Mouse (Mus musculus) midbrain, embryonic 11.5 days (tissue): ENCODE results near the gene Bcas3. TPM values are rescaled to one million over a fixed set of nuclear protein-coding genes. Genes with fewer than 3 reads are reported as not detected.
"Not testable (repeated sequence)": the region's sequence is repeated elsewhere in the genome, so short reads cannot be mapped to it uniquely, and the experiment has no call there.

ENCODE experiments used
- ATAC-seq: fragments of 200-750 bp; cut with Nextera tagmentation; 2 replicates; pipeline ENCODE4 v1.8.0; 2017; ENCODE audit warnings: moderate TSS enrichment, moderate library complexity; ENCODE audit not compliant: low FRiP score
- DNase-seq: peaks from one replicate; pipeline ENCODE4 v3.0.0; 2015; ENCODE audit warnings: low spot score; ENCODE audit errors: missing footprints
- H3K27ac ChIP-seq: fragments of 300-500 bp; sonication (generic); 2 replicates; pipeline ENCODE4 v1.5.1; 2014; ENCODE audit warnings: low read depth, low read length
- H3K27me3 ChIP-seq: fragments of 300-500 bp; sonication (generic); 2 replicates; pipeline ENCODE4 v1.6.1; 2014; ENCODE audit warnings: mild to moderate bottlenecking, low read length, moderate library complexity, mixed read lengths; ENCODE audit not compliant: control insufficient read depth, insufficient read depth
- H3K36me3 ChIP-seq: fragments of 300-500 bp; sonication (generic); 2 replicates; pipeline ENCODE4 v1.6.1; 2014; ENCODE audit warnings: mild to moderate bottlenecking, low read length, moderate library complexity, mixed read lengths; ENCODE audit not compliant: control insufficient read depth, insufficient read depth
- H3K4me1 ChIP-seq: fragments of 300-500 bp; sonication (generic); 2 replicates; pipeline ENCODE4 v1.6.1; 2014; ENCODE audit warnings: low read length; ENCODE audit not compliant: control insufficient read depth, insufficient read depth
- H3K4me2 ChIP-seq: fragments of 300-500 bp; sonication (generic); 2 replicates; pipeline ENCODE4 v1.6.1; 2014; ENCODE audit warnings: mild to moderate bottlenecking, moderate library complexity
- H3K4me3 ChIP-seq: fragments of 300-500 bp; sonication (generic); 2 replicates; pipeline ENCODE4 v1.5.1; 2014; ENCODE audit warnings: low read depth, low read length
- H3K9ac ChIP-seq: fragments of 300-500 bp; sonication (generic); 2 replicates; pipeline ENCODE4 v1.6.1; 2014; ENCODE audit warnings: low read length
- H3K9me3 ChIP-seq: fragments of 300-500 bp; sonication (generic); 2 replicates; pipeline ENCODE4 v1.6.1; 2016; ENCODE audit warnings: low read length; ENCODE audit not compliant: control insufficient read depth
- WGBS: fragments of 180-500 bp; shearing (Covaris S2); extraction: QIAGEN DNeasy Blood & Tissue Kit; methylation state at CpG from one replicate; pipeline ENCODE4 v1.1.7; 2014; 5-methylcytosine and 5-hydroxymethylcytosine counted together
- polyA plus RNA-seq: library from polyadenylated mRNA; unstranded; fragments of >200 nt; fragmentation: Nextera tagmentation; extraction: Ambion mirVana; gene quantifications from 2 replicates; pipeline ENCODE4 v1.2.1, GENCODE M21; 2014

Gene Bcas3
- polyA plus RNA-seq, 1 experiment from 2014 or later = 30.2 TPM

DNA sequence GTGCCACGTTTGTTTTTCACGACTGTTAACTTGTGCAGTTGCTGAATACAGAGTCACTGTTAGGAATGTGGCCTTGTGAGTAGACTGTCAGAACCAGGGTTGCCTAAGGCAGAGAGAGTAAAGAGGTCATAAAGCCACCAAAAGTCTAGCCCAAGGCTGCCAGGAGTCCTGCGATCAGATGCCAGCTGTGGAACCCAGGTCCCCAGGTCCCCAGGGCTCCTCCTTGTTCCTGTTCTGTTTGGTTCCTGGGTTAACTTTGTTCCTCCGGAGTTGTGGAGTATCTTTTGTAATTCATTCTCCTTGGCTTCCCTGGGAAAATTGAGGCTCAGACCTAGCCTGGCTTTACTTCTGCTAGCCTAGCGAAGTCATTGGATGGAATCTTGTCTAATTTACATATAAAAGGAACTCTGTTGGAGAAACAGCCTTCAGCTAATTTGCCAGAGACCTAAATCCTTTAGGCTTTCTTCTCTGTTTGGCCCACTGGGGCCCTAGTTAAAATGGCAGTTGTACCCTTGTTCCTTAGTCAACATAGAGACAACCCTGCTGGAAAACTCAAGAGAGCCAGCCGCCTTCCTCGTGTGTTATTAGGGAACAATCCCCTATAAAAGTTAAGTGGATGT, 361.5 kb downstream of the Bcas3 start:
- no peak overlapping the region for H3K27ac ChIP-seq
- H3K4me3 ChIP-seq = no peak overlapping the region
- no peaks in the 10 kb centered on the region for H3K36me3 ChIP-seq
- DNase-seq = peak; percentile 94
- H3K9me3 ChIP-seq = no peaks in the 10 kb centered on the region
- H3K4me2 ChIP-seq = peak overlapping the region; percentile 0; the same call in 1 of the 2 replicates
- peaks cover 18% of the 10 kb centered on the region for H3K4me1 ChIP-seq
- ATAC-seq = peak; percentile 46
- no peak overlapping the region for H3K9ac ChIP-seq
- peaks cover 41% of the 10 kb centered on the region for H3K27me3 ChIP-seq
- 4% methylated on average over 7 of the region's 7 CpGs for WGBS

DNA sequence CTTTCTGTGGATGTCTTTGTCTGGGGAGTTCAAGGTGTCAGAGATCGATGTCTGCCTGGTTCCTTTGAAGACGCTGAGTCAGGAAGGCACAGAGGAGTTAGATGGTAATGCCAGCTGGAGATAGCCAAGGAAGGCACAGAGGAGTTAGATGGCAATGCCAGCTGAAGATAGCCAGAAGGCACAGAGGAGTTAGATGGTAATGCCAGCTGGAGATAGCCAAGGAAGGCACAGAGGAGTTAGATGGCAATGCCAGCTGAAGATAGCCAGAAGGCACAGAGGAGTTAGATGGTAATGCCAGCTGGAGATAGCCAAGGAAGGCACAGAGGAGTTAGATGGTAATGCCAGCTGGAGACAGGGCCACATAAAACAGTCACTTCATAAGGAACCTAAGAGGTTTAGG, 363.8 kb downstream of the Bcas3 start:
- H3K9ac ChIP-seq, H3K27ac ChIP-seq, DNase-seq, H3K4me3 ChIP-seq, H3K36me3 ChIP-seq, ATAC-seq, H3K9me3 ChIP-seq, H3K4me2 ChIP-seq: not testable (repeated sequence)
- WGBS = 92% methylated on average over 2 of the region's 2 CpGs
- peaks cover 39% of the 10 kb centered on the region for H3K27me3 ChIP-seq
- H3K4me1 ChIP-seq = peaks cover 18% of the 10 kb centered on the region

DNA sequence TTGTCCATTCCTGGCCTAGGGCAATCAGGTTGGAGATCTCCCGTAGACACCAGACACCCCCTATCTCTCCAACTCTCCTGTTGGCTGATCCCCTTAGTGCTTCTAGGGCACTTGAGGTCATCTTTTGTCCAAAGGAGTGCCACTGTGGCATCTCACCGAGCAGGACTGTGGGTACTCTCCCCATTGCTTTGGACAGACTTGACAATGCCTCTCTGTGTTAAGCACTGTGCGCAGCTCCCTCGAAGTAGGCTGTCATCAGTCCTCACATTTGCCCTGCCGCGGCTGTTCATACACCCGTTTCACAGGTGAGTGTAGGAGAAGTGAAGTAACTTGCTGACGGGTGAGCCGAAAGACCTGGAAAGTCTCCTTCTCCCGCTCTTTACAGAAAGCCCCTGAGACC, 366.1 kb downstream of the Bcas3 start:
- 89% methylated on average over 10 of the region's 10 CpGs for WGBS
- H3K27ac ChIP-seq = no peak overlapping the region
- DNase-seq = no peak
- H3K4me1 ChIP-seq = peaks cover 10% of the 10 kb centered on the region
- H3K9ac ChIP-seq = no peak overlapping the region
- H3K27me3 ChIP-seq = peaks cover 29% of the 10 kb centered on the region
- H3K36me3 ChIP-seq = no peaks in the 10 kb centered on the region
- no peak for ATAC-seq
- H3K4me2 ChIP-seq = no peak overlapping the region
- no peaks in the 10 kb centered on the region for H3K9me3 ChIP-seq
- no peak overlapping the region for H3K4me3 ChIP-seq

DNA sequence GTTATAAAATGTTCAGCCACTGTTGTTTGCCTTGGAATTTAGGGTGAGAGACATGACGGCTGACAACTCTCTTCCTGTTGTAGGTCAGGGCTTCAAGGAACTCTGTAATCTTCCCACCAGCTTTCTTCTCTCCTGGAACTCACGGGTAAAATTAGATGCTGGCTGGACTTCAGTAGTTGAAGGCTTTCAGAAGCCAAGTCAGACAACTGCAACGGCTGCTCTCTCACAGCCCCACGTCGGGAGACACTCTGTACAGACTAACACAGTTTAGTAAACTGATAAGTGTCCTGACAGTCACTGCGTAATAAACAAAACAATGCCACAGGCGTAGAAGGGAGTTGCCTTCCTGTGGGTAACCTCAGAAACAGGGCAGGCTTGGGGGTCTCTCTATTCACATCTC, 366.8 kb downstream of the Bcas3 start:
- Histone ChIP-seq H3K4me3 (no peak overlapping the region), H3K9me3 (no peaks in the 10 kb centered on the region), H3K4me2 (no peak overlapping the region), H3K27me3 (peaks cover 29% of the 10 kb centered on the region), H3K36me3 (no peaks in the 10 kb centered on the region), H3K4me1 (peaks cover 3% of the 10 kb centered on the region), H3K27ac (no peak overlapping the region), H3K9ac (no peak overlapping the region)
- DNase-seq = peak; percentile 82
- 62% methylated on average over 7 of the region's 7 CpGs for WGBS
- no peak for ATAC-seq

DNA sequence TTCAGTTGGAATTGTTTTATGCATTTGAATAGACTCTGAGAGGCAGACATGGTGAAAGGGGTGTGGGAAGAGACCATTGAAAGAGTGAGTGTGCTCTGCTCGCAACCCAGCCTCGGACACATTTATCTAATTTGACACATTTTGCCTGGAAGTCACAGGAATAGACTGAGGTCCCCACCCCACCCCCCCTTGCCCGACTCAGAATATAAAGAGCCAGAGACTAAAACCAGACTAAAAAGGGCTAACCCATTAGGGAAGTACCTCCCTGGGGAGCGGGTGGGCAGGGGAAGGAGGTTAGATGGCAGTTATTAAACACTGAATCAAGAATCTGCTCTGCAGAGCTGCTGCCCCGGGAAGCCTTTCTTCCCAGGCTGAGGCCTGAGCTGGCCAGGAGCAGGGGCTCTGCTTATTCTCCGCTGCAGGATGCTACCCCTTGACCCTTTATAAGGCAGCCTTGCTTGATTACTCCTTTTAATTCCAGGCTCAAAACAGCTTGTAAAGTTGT, 367.4 kb downstream of the Bcas3 start:
- WGBS = 31% methylated on average over 6 of the region's 6 CpGs
- Histone ChIP-seq H3K9ac (no peak overlapping the region), H3K27ac (no peak overlapping the region), H3K4me1 (no peaks in the 10 kb centered on the region), H3K4me2 (no peak overlapping the region), H3K36me3 (no peaks in the 10 kb centered on the region), H3K27me3 (peaks cover 29% of the 10 kb centered on the region), H3K9me3 (no peaks in the 10 kb centered on the region), H3K4me3 (no peak overlapping the region)
- ATAC-seq (no peak), DNase-seq (peak; percentile 83)

DNA sequence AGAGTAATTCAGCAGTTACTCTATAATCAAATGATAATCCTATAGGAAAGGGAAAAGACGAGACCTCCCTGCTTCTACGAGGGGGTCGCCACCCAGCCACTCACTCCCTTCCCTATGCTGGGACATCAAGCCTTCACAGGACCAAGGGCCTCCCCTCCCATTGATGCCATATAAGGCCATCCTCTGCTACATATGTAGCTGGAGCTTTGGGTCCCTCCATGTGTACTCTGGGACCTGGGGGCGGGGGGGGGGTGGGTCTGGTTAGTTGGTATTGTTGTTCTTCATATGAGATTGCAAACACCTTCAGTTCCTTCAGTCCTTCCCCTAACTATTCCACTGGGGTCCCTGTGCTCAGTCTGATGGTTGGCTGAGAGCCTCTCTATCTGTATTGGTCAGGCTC, 369.0 kb downstream of the Bcas3 start:
- ATAC-seq (no peak), DNase-seq (peak; percentile 12)
- H3K4me1 ChIP-seq = no peaks in the 10 kb centered on the region
- peaks cover 16% of the 10 kb centered on the region; the same call in 1 of the 2 replicates for H3K27me3 ChIP-seq
- no peak overlapping the region for H3K4me3 ChIP-seq
- H3K4me2 ChIP-seq = no peak overlapping the region
- no peak overlapping the region for H3K27ac ChIP-seq
- 84% methylated on average over 4 of the region's 4 CpGs for WGBS
- no peak overlapping the region for H3K9ac ChIP-seq
- no peaks in the 10 kb centered on the region for H3K9me3 ChIP-seq
- H3K36me3 ChIP-seq = no peaks in the 10 kb centered on the region

DNA sequence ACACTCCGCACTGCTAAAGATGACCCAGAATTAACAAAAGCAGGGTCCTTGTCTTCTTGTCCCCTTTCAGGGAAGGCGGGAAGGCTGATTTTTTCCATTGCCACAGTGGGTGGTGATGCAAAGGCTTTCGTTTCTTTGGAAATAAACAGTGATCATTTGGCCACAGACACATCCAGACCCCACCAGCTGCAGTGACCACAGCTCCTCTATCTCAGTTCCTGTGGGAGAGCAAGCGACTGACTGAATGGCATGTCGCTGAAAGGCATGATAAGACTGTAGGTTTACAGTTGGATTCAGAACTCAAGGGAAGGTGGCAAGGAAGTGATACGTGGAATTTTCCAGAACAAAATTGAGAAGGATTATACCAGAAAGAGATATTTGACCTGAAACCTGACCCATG, 371.2 kb downstream of the Bcas3 start:
- H3K4me3 ChIP-seq = no peak overlapping the region
- H3K36me3 ChIP-seq = no peaks in the 10 kb centered on the region
- H3K4me2 ChIP-seq = no peak overlapping the region
- peak; percentile 8 for DNase-seq
- no peak overlapping the region for H3K27ac ChIP-seq
- no peaks in the 10 kb centered on the region for H3K9me3 ChIP-seq
- no peak overlapping the region for H3K9ac ChIP-seq
- H3K27me3 ChIP-seq = peaks cover 3% of the 10 kb centered on the region; the same call in 1 of the 2 replicates
- ATAC-seq = no peak
- H3K4me1 ChIP-seq = no peaks in the 10 kb centered on the region
- WGBS = 81% methylated on average over 6 of the region's 6 CpGs

DNA sequence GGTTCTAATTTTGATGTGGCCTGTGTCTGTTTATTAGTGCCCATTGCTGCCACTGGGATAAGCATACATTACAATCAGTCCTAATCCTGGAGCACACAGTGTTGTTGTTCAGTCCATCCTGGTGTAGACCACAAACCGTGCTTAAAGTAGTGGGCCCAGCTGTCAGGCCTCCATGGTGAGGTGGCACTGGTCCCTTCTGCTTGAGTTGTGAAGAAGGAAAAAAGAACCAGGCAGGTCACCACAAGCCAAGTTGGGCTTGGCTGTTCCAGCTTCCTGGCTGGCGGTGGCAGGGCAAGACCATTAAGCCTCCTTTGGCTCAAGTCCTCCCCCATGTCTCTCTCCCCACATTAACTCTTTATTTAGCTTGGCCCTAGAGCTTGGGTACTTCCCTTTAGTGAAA, 376.8 kb downstream of the Bcas3 start:
- no peaks in the 10 kb centered on the region for H3K36me3 ChIP-seq
- no peak overlapping the region for H3K9ac ChIP-seq
- no peaks in the 10 kb centered on the region for H3K9me3 ChIP-seq
- H3K27me3 ChIP-seq = no peaks in the 10 kb centered on the region
- H3K4me3 ChIP-seq = no peak overlapping the region
- no peak for DNase-seq
- no peak for ATAC-seq
- WGBS = 85% methylated on average over 2 of the region's 2 CpGs
- H3K4me2 ChIP-seq = no peak overlapping the region
- no peaks in the 10 kb centered on the region; the same call in 1 of the 2 replicates for H3K4me1 ChIP-seq
- no peak overlapping the region for H3K27ac ChIP-seq

DNA sequence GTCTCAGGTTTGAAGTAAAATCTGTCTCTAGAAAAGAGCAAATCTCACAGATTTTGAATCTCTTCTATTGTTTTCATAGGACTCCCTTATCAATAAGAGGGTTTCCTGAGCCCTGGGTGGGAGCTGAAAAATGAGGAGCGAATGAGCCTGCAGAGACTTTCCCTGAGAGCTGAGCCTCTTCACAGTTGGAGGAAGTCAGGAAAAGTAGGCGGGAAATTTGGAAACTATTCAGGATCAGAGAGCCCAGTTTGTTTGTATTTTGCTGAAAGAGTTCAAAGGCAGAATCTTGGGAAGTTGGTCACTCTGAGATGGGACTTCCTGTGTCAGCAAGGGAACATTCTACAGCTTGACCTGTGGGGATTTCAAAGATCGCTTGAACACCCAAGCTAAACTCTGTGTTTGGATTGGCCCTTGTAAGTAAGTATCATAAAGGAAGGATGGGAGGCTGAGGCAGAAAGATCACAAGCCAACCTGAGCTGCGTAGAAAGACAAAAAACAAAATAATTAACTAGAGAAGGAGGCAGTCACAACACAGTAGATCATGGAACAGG, 379.6 kb downstream of the Bcas3 start:
- no peak overlapping the region for H3K27ac ChIP-seq
- no peak overlapping the region for H3K4me3 ChIP-seq
- no peak overlapping the region for H3K4me2 ChIP-seq
- DNase-seq (no peak), ATAC-seq (no peak)
- H3K36me3 ChIP-seq = no peaks in the 10 kb centered on the region
- WGBS = 75% methylated on average over 4 of the region's 4 CpGs
- H3K9ac ChIP-seq = no peak overlapping the region
- no peaks in the 10 kb centered on the region for H3K27me3 ChIP-seq
- no peaks in the 10 kb centered on the region; the same call in 1 of the 2 replicates for H3K4me1 ChIP-seq
- no peaks in the 10 kb centered on the region for H3K9me3 ChIP-seq
